Mouse (Mus musculus) midbrain, embryonic 14.5 days (tissue): ENCODE results near the gene Aox2. TPM values are rescaled to one million over a fixed set of nuclear protein-coding genes. Genes with fewer than 3 reads are reported as not detected.

ENCODE experiments used
- ATAC-seq: fragments of 200-750 bp; cut with Nextera tagmentation; 2 replicates; pipeline ENCODE4 v1.8.0; 2017; ENCODE audit warnings: moderate number of reproducible peaks, moderate library complexity; ENCODE audit not compliant: low FRiP score, low TSS enrichment
- DNase-seq: peaks from one replicate; pipeline ENCODE4 v3.0.0-alpha.2; 2015
- H3K27ac ChIP-seq: fragments of 300-500 bp; sonication (generic); replicated peaks from 2 replicates; pipeline ENCODE4 v1.5.1; 2014; ENCODE audit warnings: mild to moderate bottlenecking, low read depth, low read length, moderate library complexity
- H3K27me3 ChIP-seq: fragments of 300-500 bp; sonication (generic); 2 replicates; pipeline ENCODE4 v1.6.1; 2014; ENCODE audit warnings: low read length, control low read depth, mixed read lengths; ENCODE audit not compliant: control insufficient read depth, insufficient read depth
- H3K36me3 ChIP-seq: fragments of 300-500 bp; sonication (generic); 2 replicates; pipeline ENCODE4 v1.6.1; 2014; ENCODE audit warnings: low read length, control low read depth; ENCODE audit not compliant: control insufficient read depth, insufficient read depth
- H3K4me1 ChIP-seq: fragments of 300-500 bp; sonication (generic); 2 replicates; pipeline ENCODE4 v1.6.1; 2014; ENCODE audit warnings: mild to moderate bottlenecking, antibody characterized with exemption, low read length, control low read depth; ENCODE audit not compliant: control insufficient read depth, insufficient read depth
- H3K4me2 ChIP-seq: fragments of 300-500 bp; sonication (generic); 2 replicates; pipeline ENCODE4 v1.6.1; 2014; ENCODE audit warnings: mild to moderate bottlenecking, low read length, moderate library complexity
- H3K4me3 ChIP-seq: fragments of 300-500 bp; sonication (generic); replicated peaks from 2 replicates; pipeline ENCODE4 v1.5.1; 2014; ENCODE audit warnings: low read depth, low read length
- H3K9ac ChIP-seq: fragments of 300-500 bp; sonication (generic); replicated peaks from 2 replicates; pipeline ENCODE4 v1.6.1; 2014; ENCODE audit warnings: mild to moderate bottlenecking, low read length, moderate library complexity
- H3K9me3 ChIP-seq: fragments of 300-500 bp; sonication (generic); 2 replicates; pipeline ENCODE4 v1.6.1; 2016; ENCODE audit warnings: low read length, control low read depth, mixed read lengths; ENCODE audit not compliant: control insufficient read depth
- WGBS: fragments of 180-500 bp; shearing (Covaris S2); extraction: QIAGEN DNeasy Blood & Tissue Kit; methylation state at CpG from one replicate; pipeline ENCODE4 v1.1.7; 2014; 5-methylcytosine and 5-hydroxymethylcytosine counted together
- polyA plus RNA-seq: library from polyadenylated mRNA; unstranded; fragments of >200 nt; fragmentation: Nextera tagmentation; extraction: Ambion mirVana; gene quantifications from 2 replicates; pipeline ENCODE4 v1.2.1, GENCODE M21; 2014

Gene Aox2
- polyA plus RNA-seq, 1 experiment from 2014 or later, result 0.04 TPM

DNA sequence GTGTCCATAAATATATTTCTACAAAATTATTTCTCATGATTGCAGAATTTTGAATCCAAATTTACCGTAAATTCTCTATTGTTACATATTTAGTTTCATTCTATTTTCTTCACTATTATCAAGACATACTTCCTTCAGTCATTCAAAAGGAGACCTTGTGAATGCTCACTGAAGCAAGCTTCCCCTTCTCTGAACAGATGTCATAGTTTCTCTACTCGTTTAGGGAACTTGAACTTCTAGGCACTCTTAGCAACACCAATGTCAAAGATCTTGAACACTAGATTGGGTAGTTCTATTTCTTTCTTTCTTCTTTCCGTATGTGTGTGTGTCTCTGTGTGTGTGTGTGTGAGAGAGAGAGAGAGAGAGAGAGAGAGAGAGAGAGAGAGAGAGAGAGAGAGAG, 33.6 kb upstream of the Aox2 start:
- DNase-seq (no peak), ATAC-seq (no peak)
- Histone ChIP-seq H3K9me3 (no peaks in the 10 kb centered on the region), H3K4me1 (no peaks in the 10 kb centered on the region), H3K27ac (no peak overlapping the region), H3K4me2 (no peak overlapping the region), H3K36me3 (no peaks in the 10 kb centered on the region), H3K4me3 (no peak overlapping the region), H3K9ac (no peak overlapping the region), H3K27me3 (no peaks in the 10 kb centered on the region)
- 89% methylated on average over 3 of the region's 3 CpGs for WGBS

DNA sequence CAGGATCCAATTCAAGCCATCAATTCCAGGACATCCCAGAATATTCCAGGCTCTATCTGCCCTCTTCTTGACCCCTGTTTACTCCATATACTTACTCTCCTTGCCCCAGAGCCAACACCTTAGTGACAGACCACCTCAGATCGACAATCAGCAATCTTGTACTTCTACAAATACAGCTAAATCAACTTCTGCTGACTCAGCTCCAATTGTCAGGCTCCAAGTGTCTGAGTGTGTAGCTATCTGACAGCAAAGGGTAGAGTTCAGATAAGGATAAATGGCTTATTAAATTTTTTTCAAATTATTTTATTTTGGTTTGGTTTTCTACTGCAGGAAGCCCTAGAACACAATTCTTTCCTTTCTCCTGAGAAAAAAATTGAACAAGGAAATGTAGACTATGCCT, 29.6 kb upstream of the Aox2 start:
- no peaks in the 10 kb centered on the region for H3K27me3 ChIP-seq
- H3K27ac ChIP-seq, result no peak overlapping the region
- ATAC-seq, result no peak
- H3K9me3 ChIP-seq, result no peaks in the 10 kb centered on the region
- no peak for DNase-seq
- no peak overlapping the region for H3K4me3 ChIP-seq
- 77% methylated on average over 1 of the region's 1 CpGs for WGBS
- H3K4me1 ChIP-seq, result no peaks in the 10 kb centered on the region
- no peaks in the 10 kb centered on the region for H3K36me3 ChIP-seq
- H3K9ac ChIP-seq, result no peak overlapping the region
- H3K4me2 ChIP-seq, result no peak overlapping the region

DNA sequence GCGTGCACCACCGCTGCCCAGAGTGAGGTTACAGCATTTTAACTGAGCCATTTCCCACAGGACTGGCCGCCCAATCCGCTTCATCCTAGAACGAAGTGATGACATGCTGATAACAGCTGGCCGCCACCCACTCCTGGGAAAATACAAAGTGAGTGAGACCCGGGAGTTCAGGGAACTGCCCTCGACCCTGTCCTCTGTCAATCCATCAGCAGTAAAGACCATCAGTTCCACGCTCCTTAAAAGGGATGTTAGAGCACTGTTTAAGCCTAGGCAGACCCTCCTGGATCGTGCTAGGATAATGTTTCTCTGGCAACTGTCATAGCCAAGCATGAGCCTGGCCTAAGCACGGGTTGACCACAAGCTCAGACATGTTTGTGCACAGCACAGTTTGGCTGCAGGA, 24.7 kb upstream of the Aox2 start:
- no peak overlapping the region for H3K4me3 ChIP-seq
- no peaks in the 10 kb centered on the region for H3K36me3 ChIP-seq
- H3K9ac ChIP-seq, result no peak overlapping the region
- DNase-seq, result no peak
- H3K9me3 ChIP-seq, result no peaks in the 10 kb centered on the region
- H3K27me3 ChIP-seq, result no peaks in the 10 kb centered on the region
- WGBS, result 84% methylated on average over 11 of the region's 11 CpGs
- no peak overlapping the region for H3K27ac ChIP-seq
- H3K4me1 ChIP-seq, result no peaks in the 10 kb centered on the region
- ATAC-seq, result no peak
- no peak overlapping the region for H3K4me2 ChIP-seq

DNA sequence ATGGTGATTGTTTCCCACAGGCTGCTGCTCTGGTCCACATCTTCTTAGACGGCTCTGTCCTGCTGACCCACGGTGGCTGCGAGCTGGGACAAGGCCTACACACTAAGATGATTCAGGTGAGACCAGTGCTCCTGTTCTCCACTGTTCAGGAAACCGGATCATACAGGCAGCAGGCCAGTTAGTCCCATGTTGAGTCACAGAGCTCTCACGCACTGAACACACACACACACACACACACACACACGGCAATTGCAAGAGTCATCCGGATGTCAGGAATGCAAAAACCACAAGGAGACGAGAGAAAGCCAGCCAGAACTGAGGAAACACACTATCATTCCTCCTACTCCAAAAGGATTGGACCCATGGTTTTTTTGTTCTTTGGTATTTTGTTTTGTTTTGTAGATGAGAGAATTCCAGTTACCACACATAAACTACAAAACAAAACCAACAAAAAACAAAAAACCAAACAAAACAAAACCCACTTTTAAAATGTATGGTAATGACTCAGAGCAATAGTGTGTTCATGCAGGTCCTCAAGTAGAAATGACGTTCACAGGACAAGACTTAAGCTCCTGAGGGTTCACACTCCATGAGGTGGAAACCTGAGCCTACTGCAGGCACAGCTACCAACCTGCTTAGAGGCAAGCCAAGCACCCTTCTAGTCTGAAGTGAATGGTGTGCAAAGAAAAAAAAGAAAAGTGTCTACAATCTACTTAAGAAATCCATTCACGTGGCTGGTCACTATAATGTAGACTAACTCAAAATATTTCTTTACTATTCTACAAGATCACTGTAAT, 20.7 kb upstream of the Aox2 start:
- WGBS, result 85% methylated on average over 10 of the region's 10 CpGs
- no peak overlapping the region for H3K27ac ChIP-seq
- H3K27me3 ChIP-seq, result no peaks in the 10 kb centered on the region
- no peaks in the 10 kb centered on the region for H3K4me1 ChIP-seq
- H3K4me2 ChIP-seq, result no peak overlapping the region
- H3K36me3 ChIP-seq, result no peaks in the 10 kb centered on the region
- no peak for ATAC-seq
- no peak for DNase-seq
- H3K4me3 ChIP-seq, result no peak overlapping the region
- no peak overlapping the region for H3K9ac ChIP-seq
- no peaks in the 10 kb centered on the region for H3K9me3 ChIP-seq

DNA sequence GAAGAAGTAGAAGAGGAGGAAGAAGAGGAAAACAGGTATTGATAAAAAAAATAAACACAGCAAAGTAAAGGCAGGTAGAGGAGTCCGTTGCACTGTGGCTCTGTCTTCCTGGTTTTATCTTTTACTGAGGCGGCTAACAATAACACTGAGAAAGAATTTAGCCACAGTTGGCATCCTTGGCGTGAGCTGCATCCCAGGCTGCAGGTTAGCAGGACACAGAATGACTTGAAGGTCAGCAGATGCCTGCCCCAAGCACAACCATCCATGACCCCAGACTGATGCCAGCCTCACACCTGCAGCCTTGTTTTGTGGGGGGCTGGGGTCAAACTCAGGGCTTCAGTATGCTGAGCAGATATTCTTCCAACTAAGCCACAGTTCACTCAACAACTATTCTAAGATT, 17.8 kb upstream of the Aox2 start:
- WGBS, result 91% methylated on average over 3 of the region's 3 CpGs
- Histone ChIP-seq H3K27me3 (no peaks in the 10 kb centered on the region), H3K36me3 (no peaks in the 10 kb centered on the region), H3K9ac (no peak overlapping the region), H3K9me3 (no peaks in the 10 kb centered on the region), H3K4me3 (no peak overlapping the region), H3K4me1 (no peaks in the 10 kb centered on the region), H3K4me2 (no peak overlapping the region), H3K27ac (no peak overlapping the region)
- DNase-seq (no peak), ATAC-seq (no peak)

DNA sequence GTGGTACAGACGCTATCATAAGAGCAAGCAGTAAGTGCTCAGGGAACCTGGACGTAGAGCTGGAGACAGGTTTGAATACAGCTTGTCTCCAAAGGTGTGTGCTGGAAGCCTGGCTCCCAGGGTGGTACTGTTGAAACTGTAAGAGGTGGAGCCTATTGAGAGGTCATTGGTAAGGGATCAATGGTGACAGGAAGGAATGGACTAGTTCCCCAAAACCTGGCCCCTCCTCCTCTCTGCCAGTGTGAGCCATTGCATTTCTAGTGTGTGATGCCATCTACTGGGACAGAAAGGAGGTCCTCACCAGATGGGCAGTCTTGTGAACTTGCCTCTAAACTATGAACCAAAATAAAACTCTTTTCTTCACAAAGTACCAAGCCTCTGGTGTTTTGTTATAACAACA, 9.9 kb upstream of the Aox2 start:
- ATAC-seq (no peak), DNase-seq (no peak)

DNA sequence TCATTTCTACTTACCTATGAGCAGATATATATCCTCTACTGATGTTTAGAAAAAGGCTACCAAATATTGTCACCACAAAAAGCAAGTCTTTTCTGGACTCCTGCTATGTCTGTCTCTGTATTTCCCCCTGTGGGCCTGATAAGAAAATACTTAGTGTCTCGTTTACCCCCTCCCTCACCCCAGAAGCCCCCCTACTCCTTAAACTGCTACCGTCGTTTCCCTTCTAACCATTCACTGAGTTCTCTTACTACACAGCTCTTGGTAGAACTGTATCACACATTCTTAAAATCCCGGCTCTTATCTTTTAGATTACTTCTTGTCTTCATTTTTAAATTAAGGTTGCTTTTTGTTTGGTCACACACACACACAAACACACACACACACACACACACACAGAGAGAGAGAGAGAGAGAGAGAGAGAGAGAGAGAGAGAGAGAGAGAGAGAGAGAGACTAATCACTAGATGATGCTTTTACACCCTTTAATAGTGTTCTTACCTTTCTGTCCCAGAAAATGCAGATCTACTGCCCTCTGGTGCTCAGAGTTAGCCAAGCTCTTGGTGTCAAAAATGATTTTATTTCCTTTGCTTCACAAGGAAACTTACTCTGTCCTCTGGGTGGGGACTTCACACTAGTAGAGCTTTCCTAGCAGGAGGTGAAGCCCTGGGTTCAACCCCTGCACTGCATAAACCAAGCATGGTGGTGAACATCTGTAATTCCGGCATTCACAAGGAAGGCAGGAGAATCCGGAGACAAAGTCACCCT, 7.1 kb upstream of the Aox2 start:
- H3K9me3 ChIP-seq, result no peaks in the 10 kb centered on the region
- ATAC-seq (peak; percentile 53; the same call in 1 of the 2 replicates), DNase-seq (peak; percentile 91)
- no peak overlapping the region for H3K4me3 ChIP-seq
- no peak overlapping the region for H3K9ac ChIP-seq
- H3K36me3 ChIP-seq, result no peaks in the 10 kb centered on the region
- no peak overlapping the region for H3K27ac ChIP-seq
- no peak overlapping the region for H3K4me2 ChIP-seq
- no peaks in the 10 kb centered on the region for H3K4me1 ChIP-seq
- 63% methylated on average over 6 of the region's 6 CpGs for WGBS
- H3K27me3 ChIP-seq, result no peaks in the 10 kb centered on the region

More for the DNA sequence above, 9.9 kb upstream of the Aox2 start:
- H3K4me2 ChIP-seq, result no peak overlapping the region
- no peak overlapping the region for H3K4me3 ChIP-seq
- H3K4me1 ChIP-seq, result no peaks in the 10 kb centered on the region
- H3K9ac ChIP-seq, result no peak overlapping the region
- H3K36me3 ChIP-seq, result no peaks in the 10 kb centered on the region
- H3K27me3 ChIP-seq, result no peaks in the 10 kb centered on the region
- 92% methylated on average over 2 of the region's 2 CpGs for WGBS
- H3K9me3 ChIP-seq, result no peaks in the 10 kb centered on the region
- no peak overlapping the region for H3K27ac ChIP-seq

DNA sequence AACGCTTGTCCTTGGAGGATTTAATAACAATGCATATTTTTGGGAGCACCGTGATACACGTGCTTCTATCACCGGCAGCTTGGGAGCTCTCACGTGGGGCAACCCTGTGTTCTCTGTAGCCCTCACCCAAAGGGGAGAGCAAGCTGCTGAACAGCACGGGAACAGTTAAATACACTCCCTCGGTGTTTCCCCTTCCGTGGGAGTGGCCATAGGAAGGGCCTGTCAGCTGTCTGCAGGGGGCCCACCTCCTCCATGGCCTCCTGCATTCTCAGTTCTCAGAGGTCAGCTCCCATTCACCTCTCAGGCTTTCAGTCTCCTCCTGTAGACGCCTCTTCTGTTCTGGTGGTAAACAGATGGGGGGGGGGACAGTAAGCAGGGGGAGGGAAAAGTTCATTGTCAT, 2.2 kb upstream of the Aox2 start:
- Histone ChIP-seq H3K36me3 (no peaks in the 10 kb centered on the region), H3K27ac (no peak overlapping the region), H3K9ac (no peak overlapping the region), H3K27me3 (no peaks in the 10 kb centered on the region), H3K4me2 (no peak overlapping the region), H3K9me3 (no peaks in the 10 kb centered on the region), H3K4me3 (no peak overlapping the region), H3K4me1 (no peaks in the 10 kb centered on the region)
- DNase-seq (no peak), ATAC-seq (no peak)
- 22% methylated on average over 9 of the region's 9 CpGs for WGBS

DNA sequence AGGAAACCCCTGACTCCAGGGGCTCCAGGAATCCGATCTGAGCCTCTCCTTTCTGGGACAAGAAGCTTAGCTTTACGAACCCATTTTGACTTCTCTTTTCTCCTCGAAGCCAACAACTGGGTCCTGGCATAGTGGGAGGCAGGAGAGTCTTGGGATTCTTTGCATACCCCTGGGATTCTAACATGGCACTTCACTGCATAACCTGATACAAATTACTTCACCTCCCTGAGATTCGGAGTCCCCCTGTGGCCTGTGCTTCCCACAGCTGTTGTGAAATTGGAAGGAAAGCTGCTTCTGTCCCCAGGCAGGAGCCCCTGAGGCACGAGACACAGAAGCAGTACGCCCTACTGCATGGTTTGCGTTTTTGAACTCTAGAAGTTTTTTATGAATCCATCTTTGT, 387 bp downstream of the Aox2 start:
- 71% methylated on average over 7 of the region's 7 CpGs for WGBS
- H3K4me2 ChIP-seq, result no peak overlapping the region
- no peaks in the 10 kb centered on the region for H3K27me3 ChIP-seq
- no peaks in the 10 kb centered on the region for H3K4me1 ChIP-seq
- H3K4me3 ChIP-seq, result no peak overlapping the region
- H3K36me3 ChIP-seq, result no peaks in the 10 kb centered on the region
- no peaks in the 10 kb centered on the region for H3K9me3 ChIP-seq
- no peak overlapping the region for H3K27ac ChIP-seq
- ATAC-seq (no peak), DNase-seq (no peak)
- no peak overlapping the region for H3K9ac ChIP-seq
